Mouse (Mus musculus): ENCODE data around the gene Cyp2w1.

DNA sequence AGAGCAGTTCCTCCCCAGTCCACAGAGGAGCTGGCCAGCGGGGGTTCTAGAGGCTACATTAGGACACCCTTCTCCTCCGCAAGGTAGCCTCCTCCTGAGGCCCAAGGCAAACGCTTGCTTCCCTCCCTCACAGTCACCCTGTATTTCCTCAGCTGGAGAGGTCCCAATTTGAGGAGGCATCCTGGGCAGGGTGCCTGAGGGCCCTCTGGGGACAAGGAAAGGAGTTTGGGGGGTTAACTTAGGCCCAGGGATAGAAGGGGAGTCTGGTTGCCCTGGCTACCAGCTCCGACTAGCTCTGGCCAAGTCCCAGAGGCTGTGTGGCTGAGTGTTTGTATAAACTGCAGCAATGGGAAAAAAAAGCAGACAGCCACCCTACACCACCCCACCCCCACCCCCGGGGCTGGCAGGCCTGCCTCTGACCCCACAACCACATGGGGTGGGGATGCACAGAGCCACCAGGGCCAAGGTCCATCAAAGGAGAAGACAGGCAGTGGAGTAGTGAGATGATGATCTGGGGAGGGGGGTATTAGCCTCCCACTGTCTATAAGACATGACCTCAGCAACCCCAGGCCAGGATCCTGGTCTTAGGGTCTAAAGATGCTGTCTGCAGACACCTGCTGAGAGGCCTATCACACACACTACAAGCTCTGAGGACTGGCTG, 12.6 kb downstream of the Cyp2w1 start:
- TF ChIP-seq CTCF (IDR thresholded peaks at IDR 0.05; ENCODE audit: control insufficient read depth, insufficient read depth, insufficient replicate concordance, low read depth, low read length) (no peak), POLR2A (IDR thresholded peaks at IDR 0.05; ENCODE audit: control insufficient read depth, low read depth, low read length) (no peak)

Measured in testis, adult 2 months (tissue).